Mouse (Mus musculus) olfactory bulb, adult 2 months (tissue): ENCODE data around the gene Idnk.

ENCODE experiments used
- CTCF ChIP-seq: fragments of 200-500 bp; IDR thresholded peaks from 2 replicates; pipeline ENCODE4 v1.5.1; 2012; ENCODE audit warnings: low read depth, mild to moderate bottlenecking, low read length, moderate library complexity; ENCODE audit not compliant: insufficient read depth
- POLR2A ChIP-seq: fragments of 200-500 bp; IDR thresholded peaks from 2 replicates; pipeline ENCODE4 v1.6.1; 2012; ENCODE audit warnings: mild to moderate bottlenecking, low read depth, low read length, moderate library complexity; ENCODE audit not compliant: insufficient read depth

DNA sequence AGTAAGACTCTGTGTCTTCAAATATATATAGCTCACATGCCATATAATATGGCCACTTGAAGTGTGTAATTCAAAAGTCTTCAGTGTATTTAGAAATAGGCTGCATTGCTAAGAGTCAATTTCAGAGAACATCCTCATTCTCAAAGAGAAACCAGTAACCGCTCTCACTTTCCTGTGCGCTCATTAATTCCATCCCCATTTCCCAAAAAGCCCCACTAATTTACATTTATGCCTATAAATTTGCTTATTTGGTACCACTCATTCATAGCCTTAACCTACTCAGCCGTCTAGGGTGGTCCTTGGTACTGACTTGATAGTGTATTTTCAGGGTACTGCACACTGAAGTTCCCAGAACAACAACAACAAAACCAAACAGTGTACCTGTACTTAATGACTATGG lies 44.5 kb downstream of the Idnk start:
- TF ChIP-seq POLR2A: no peak
- no peak for TF ChIP-seq CTCF
